In the genomic region with DNA sequence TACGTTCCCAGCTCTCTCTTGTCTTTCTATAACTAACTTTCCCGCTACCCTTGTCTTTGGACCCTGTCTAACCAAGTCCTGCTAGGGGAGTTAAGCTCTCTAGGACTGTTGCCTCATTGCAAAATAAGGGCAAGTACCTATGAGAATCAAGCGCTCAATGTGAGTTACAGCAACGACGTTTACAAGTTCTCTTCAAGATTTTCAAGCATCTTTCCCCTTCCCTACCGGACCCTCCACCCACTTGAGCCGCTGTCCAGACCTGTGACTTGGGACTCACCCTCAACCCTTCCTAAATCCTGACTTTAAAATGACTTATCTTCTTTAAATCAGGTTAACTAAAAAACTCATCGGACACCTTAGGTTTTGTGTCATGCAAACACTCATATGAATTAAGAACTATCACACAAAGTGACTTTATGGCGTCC, we compare ENCODE assay signal across 8 mouse cellular contexts. TPM values are rescaled to one million over a fixed set of nuclear protein-coding genes. Genes with fewer than 3 reads are reported as not detected.
A peak's percentile ranks its signal among the peaks of the same experiment; 100 is the strongest.
DNase-seq lines count a peak whose midpoint lies in the region; ATAC-seq and TF ChIP-seq lines count a peak whose summit lies in the region.

No protein-coding gene starts in this region.

- TF ChIP-seq CTCF in gastrocnemius, adult 2 months (IDR thresholded peaks at IDR 0.05): no peak

- peak overlapping the region; percentile 96 for H3K9ac ChIP-seq in ES-E14 (ENCODE audit: insufficient read depth, low read depth, low read length, poor library complexity, severe bottlenecking)
- peak overlapping the region; percentile 97 for H3K9ac ChIP-seq in forebrain, embryonic 13.5 days
- peak overlapping the region; percentile 100 for H3K9ac ChIP-seq in kidney, embryonic 16.5 days (replicated peaks; ENCODE audit: low read length)
- H3K9ac ChIP-seq in midbrain, embryonic 15.5 days: peak overlapping the region; percentile 97

- no peaks in the 10 kb centered on the region for H3K36me3 ChIP-seq in ES-E14 (ENCODE audit: control insufficient read depth, insufficient read depth, low read length, poor library complexity, severe bottlenecking)
- no peaks in the 10 kb centered on the region for H3K36me3 ChIP-seq in forebrain, embryonic 13.5 days (ENCODE audit: poor library complexity, severe bottlenecking)
- no peaks in the 10 kb centered on the region for H3K36me3 ChIP-seq in kidney, embryonic 16.5 days (ENCODE audit: insufficient read depth, low read length)
- H3K36me3 ChIP-seq in midbrain, embryonic 15.5 days (replicated peaks): no peaks in the 10 kb centered on the region

- H3K9me3 ChIP-seq in ES-E14 (ENCODE audit: control insufficient read depth, insufficient read depth, low read depth, low read length): no peaks in the 10 kb centered on the region
- no peaks in the 10 kb centered on the region for H3K9me3 ChIP-seq in forebrain, embryonic 13.5 days (replicated peaks)
- H3K9me3 ChIP-seq in kidney, embryonic 16.5 days (ENCODE audit: low read length): no peaks in the 10 kb centered on the region
- no peaks in the 10 kb centered on the region for H3K9me3 ChIP-seq in midbrain, embryonic 15.5 days

- no peaks in the 10 kb centered on the region for H3K27me3 ChIP-seq in forebrain, embryonic 13.5 days
- H3K27me3 ChIP-seq in kidney, embryonic 16.5 days (ENCODE audit: insufficient read depth, low read length): no peaks in the 10 kb centered on the region
- H3K27me3 ChIP-seq in midbrain, embryonic 15.5 days (replicated peaks): no peaks in the 10 kb centered on the region

- peak overlapping the region; percentile 70 for H3K4me2 ChIP-seq in forebrain, embryonic 13.5 days
- H3K4me2 ChIP-seq in kidney, embryonic 16.5 days (replicated peaks; ENCODE audit: low read depth, low read length): peak overlapping the region; percentile 61
- H3K4me2 ChIP-seq in midbrain, embryonic 15.5 days: peak overlapping the region; percentile 63

- in situ Hi-C loops in ES-E14 (cut with MboI; ENCODE audit: low sequenced_read_pairs in 2 of 2, unreplicated experiment in 2 of 2): no loop called here

- H3K4me3 ChIP-seq in gastrocnemius, adult 2 months: peak overlapping the region; percentile 88
- peak overlapping the region; percentile 85 to 93 for H3K4me3 ChIP-seq in ES-E14 (ENCODE audit: insufficient read depth in 1 of 2, low read depth in 1 of 2, low read length in 2 of 2, poor library complexity in 1 of 2, severe bottlenecking in 1 of 2)
- peak overlapping the region; percentile 71 for H3K4me3 ChIP-seq in forebrain, embryonic 13.5 days
- peak overlapping the region; percentile 77 for H3K4me3 ChIP-seq in kidney, embryonic 16.5 days (ENCODE audit: low read length)
- peak overlapping the region; percentile 82 for H3K4me3 ChIP-seq in midbrain, embryonic 15.5 days

- intact Hi-C loops in gastrocnemius, adult 2 months (cut with DNase I): no loop called here

- 3% methylated on average over 9 of the region's 9 CpGs for WGBS in forebrain, embryonic 13.5 days
- WGBS in kidney, embryonic 16.5 days: 7% methylated on average over 9 of the region's 9 CpGs
- WGBS in midbrain, embryonic 15.5 days: 7% methylated on average over 9 of the region's 9 CpGs

- peak overlapping the region; percentile 96 for H3K27ac ChIP-seq in gastrocnemius, adult 2 months
- H3K27ac ChIP-seq in ES-E14 (ENCODE audit: insufficient read depth, low read depth, low read length, poor library complexity, severe bottlenecking): no peak overlapping the region
- peak overlapping the region; percentile 96 for H3K27ac ChIP-seq in forebrain, embryonic 13.5 days
- peak overlapping the region; percentile 99 for H3K27ac ChIP-seq in kidney, embryonic 16.5 days (ENCODE audit: low read length)
- peak overlapping the region; percentile 96 for H3K27ac ChIP-seq in midbrain, embryonic 15.5 days

- peaks cover 2 to 8% of the 10 kb centered on the region in 2 experiments; a peak in 3 of 4 replicates for H3K4me1 ChIP-seq in ES-E14 (ENCODE audit: control insufficient read depth in 2 of 2, insufficient read depth in 2 of 2, low read length in 2 of 2, poor library complexity in 1 of 2)
- H3K4me1 ChIP-seq in forebrain, embryonic 13.5 days: peaks cover 11% of the 10 kb centered on the region
- peaks cover 17% of the 10 kb centered on the region; the same call in 1 of the 2 replicates for H3K4me1 ChIP-seq in kidney, embryonic 16.5 days (ENCODE audit: insufficient read depth, low read length)
- H3K4me1 ChIP-seq in midbrain, embryonic 15.5 days: peaks cover 12% of the 10 kb centered on the region

- DNase-seq in gastrocnemius, adult 2 months: no peak
- no peak for DNase-seq in gastrocnemius, postnatal 4 days (ENCODE audit: low spot score in 2 of 2)
- DNase-seq in ES-E14 (ENCODE audit: low read depth, low spot score): no peak
- no peak for DNase-seq in cerebellum, postnatal 25 days
- DNase-seq in gastrocnemius, postnatal 25 days: no peak

- peak; percentile 7; the same call in 1 of the 2 replicates for ATAC-seq in forebrain, embryonic 13.5 days
- peak; percentile 24 for ATAC-seq in kidney, embryonic 16.5 days (ENCODE audit: low FRiP score, low TSS enrichment)
- ATAC-seq in midbrain, embryonic 15.5 days (replicated peaks): peak; percentile 15

TF ChIP-seq in ES-E14, 5 proteins besides CTCF, POLR2A, EP300 and RAD21:
- no peak for TF ChIP-seq ZC3H11A (IDR thresholded peaks at IDR 0.05; ENCODE audit: borderline replicate concordance, low read depth, low read length)
- TF ChIP-seq MAFK (IDR thresholded peaks at IDR 0.05; ENCODE audit: insufficient read depth, low read depth, low read length): no peak
- no peak for TF ChIP-seq HCFC1 (IDR thresholded peaks at IDR 0.05; ENCODE audit: borderline replicate concordance, insufficient read depth, low read length)
- no peak for TF ChIP-seq CHD2 (IDR thresholded peaks at IDR 0.05; ENCODE audit: low read depth, low read length)
- TF ChIP-seq ZNF384 (IDR thresholded peaks at IDR 0.05; ENCODE audit: low read depth, low read length): no peak

RNA-seq across cellular contexts. Expression of gene Aven, which starts 0.3 kb away (rescaled TPM):
- 10 to 100 TPM; 15.0 to 16.1 TPM for total RNA-seq in gastrocnemius, adult 2 months (2021)
- 10 to 100 TPM; 13.7 to 14.4 TPM for total RNA-seq in gastrocnemius, postnatal 4 days (2021)
- 14.6 and 22.3 TPM in 2 replicates for total RNA-seq in ES-E14 (2012; rRNA removed)
- 3.1 and 4.4 TPM in 2 replicates for polyA plus RNA-seq in forebrain, embryonic 13.5 days (2015; fragmentation: Nextera tagmentation; extraction: Ambion mirVana)
- polyA plus RNA-seq in kidney, embryonic 16.5 days (2015; fragmentation: Nextera tagmentation; extraction: Ambion mirVana): 5.2 and 7.3 TPM in 2 replicates
- 2.4 and 4.5 TPM in 2 replicates for polyA plus RNA-seq in midbrain, embryonic 15.5 days (2015; fragmentation: Nextera tagmentation; extraction: Ambion mirVana)
- 10 to 100 TPM; 14.6 to 19.2 TPM for total RNA-seq in gastrocnemius, postnatal 25 days (2021)

RNA-seq across cellular contexts. Expression of gene Chrm5, which starts 11.9 kb away (rescaled TPM):
- total RNA-seq in gastrocnemius, adult 2 months (2021): under 1 TPM in 1 of 2 experiments, not detected in 1; 0.20 TPM
- total RNA-seq in gastrocnemius, postnatal 4 days (2021): not detected
- not detected in 2 replicates for total RNA-seq in ES-E14 (2012; rRNA removed)
- polyA plus RNA-seq in forebrain, embryonic 13.5 days (2015; fragmentation: Nextera tagmentation; extraction: Ambion mirVana): 0.35 TPM in 1 of 2 replicates, not detected in the other
- 0.10 TPM in 2 replicates for polyA plus RNA-seq in kidney, embryonic 16.5 days (2015; fragmentation: Nextera tagmentation; extraction: Ambion mirVana)
- polyA plus RNA-seq in midbrain, embryonic 15.5 days (2015; fragmentation: Nextera tagmentation; extraction: Ambion mirVana): 1.2 and 2.0 TPM in 2 replicates
- total RNA-seq in gastrocnemius, postnatal 25 days (2021): not detected

RNA-seq across cellular contexts. Expression of gene Emc7, which starts 37.6 kb away (rescaled TPM):
- total RNA-seq in gastrocnemius, adult 2 months (2021): 10 to 100 TPM; 12.6 to 15.3 TPM
- total RNA-seq in gastrocnemius, postnatal 4 days (2021): 10 to 100 TPM; 15.1 to 16.7 TPM
- total RNA-seq in ES-E14 (2012; rRNA removed): 14.6 and 16.5 TPM in 2 replicates
- 13.2 and 14.3 TPM in 2 replicates for polyA plus RNA-seq in forebrain, embryonic 13.5 days (2015; fragmentation: Nextera tagmentation; extraction: Ambion mirVana)
- 20.0 and 21.3 TPM in 2 replicates for polyA plus RNA-seq in kidney, embryonic 16.5 days (2015; fragmentation: Nextera tagmentation; extraction: Ambion mirVana)
- 18.6 and 19.6 TPM in 2 replicates for polyA plus RNA-seq in midbrain, embryonic 15.5 days (2015; fragmentation: Nextera tagmentation; extraction: Ambion mirVana)
- total RNA-seq in gastrocnemius, postnatal 25 days (2021): 10 to 100 TPM; 12.6 to 14.1 TPM
